Mouse (Mus musculus): ENCODE data around the gene Nfatc2. TPM values are rescaled to one million over a fixed set of nuclear protein-coding genes. Genes with fewer than 3 reads are reported as not detected.

Gene Nfatc2
- polyA plus RNA-seq, 1 experiment = 13.3 TPM

- WGBS = 96% methylated on average over 5 of the region's 5 CpGs
- DNase-seq = no peak
- Histone ChIP-seq H3K4me1 (replicated peaks; ENCODE audit: control insufficient read depth, insufficient read depth, low read length) (peaks cover 3% of the 10 kb centered on the region; the same call in 1 of the 2 replicates), H3K4me3 (ENCODE audit: control insufficient read depth, insufficient read depth, low read length) (no peak overlapping the region), H3K36me3 (ENCODE audit: control insufficient read depth, insufficient read depth, low read length) (no peaks in the 10 kb centered on the region), H3K27me3 (ENCODE audit: control insufficient read depth, insufficient read depth, low read length) (no peaks in the 10 kb centered on the region), H3K27ac (ENCODE audit: control insufficient read depth, insufficient read depth, low read length) (no peak overlapping the region)
- no peak for TF ChIP-seq POLR2A (IDR thresholded peaks at IDR 0.05; ENCODE audit: control insufficient read depth, extremely low read depth, insufficient read depth, low read length, poor library complexity)
- 0 out of 2 replicates have a peak, but pooled peaks have one; percentile 35 for TF ChIP-seq CTCF (IDR thresholded peaks at IDR 0.05; ENCODE audit: borderline replicate concordance, control insufficient read depth, extremely low read depth, insufficient read depth, low read length, poor library complexity)
Observed at GRCm38 (mm10) chr2:168428375-168428901, 173.0 kb downstream of the Nfatc2 start.

Other genes starting within 250 kb of the Nfatc2 start
- 20.5 and 29.9 TPM in 2 replicates for gene Atp9a, start 140.8 kb upstream of the Nfatc2 start, polyA plus RNA-seq (2012; rRNA removed)
- 0.04 TPM in 1 of 2 replicates, not detected in the other for gene Sall4, start 166.3 kb upstream of the Nfatc2 start, polyA plus RNA-seq (2012; rRNA removed)